Mouse (Mus musculus) kidney, postnatal 4 days (tissue): Measurements from ENCODE around the gene Ccdc9b.

Experiments used
- DNase-seq, 2 experiments: peaks; one replicate each; pipeline ENCODE4 v3.0.0; 2021; ENCODE audit warnings: mixed read lengths in 2 of 2

The Ccdc9b gene

DNA sequence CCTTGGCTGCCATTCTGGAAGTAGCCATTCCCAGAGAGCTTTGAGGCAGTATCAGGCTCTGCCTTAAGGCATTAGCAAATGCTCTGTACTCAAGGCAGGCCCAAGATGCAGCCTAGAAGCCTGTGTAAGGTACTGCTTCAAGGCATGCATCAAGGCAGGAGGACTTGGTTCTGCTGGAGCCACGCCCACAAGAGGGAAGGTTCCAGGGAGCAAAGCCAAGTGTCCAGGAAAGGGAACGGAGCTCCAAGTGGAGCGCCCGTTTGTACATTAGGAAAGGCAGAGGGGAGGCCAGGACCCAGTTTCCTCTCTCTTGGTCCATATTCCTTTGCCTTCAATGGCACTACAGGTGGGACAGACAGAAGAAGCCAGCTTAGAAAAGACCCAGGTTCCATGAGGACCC lies 54.0 kb downstream of the Ccdc9b start:
- peak in 1 of 2 experiments; percentile 37 for DNase-seq

DNA sequence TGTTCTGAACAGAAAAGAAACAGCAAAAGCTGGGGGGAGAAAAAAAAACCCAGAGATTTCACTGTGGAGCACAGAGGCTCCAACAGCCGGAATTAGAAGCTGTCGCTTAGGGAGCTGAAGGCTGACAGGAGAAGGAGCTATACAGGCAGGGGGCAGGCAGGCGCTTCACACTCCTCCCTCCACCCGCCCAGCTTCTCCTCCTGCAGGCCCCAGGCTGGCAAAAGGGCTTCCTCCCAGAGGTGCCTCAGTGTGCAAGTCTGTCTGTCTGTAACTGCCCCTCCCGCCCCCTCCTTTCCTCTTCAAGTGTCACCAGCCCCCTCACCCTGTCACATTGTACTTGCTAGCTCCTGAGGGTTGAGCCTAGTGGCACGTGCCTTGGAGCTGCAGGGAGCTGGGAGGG lies 56.0 kb downstream of the Ccdc9b start:
- no peak for DNase-seq
